Mouse (Mus musculus) limb, embryonic 13.5 days (tissue): ENCODE results near the gene 3110082I17Rik. TPM values are rescaled to one million over a fixed set of nuclear protein-coding genes. Genes with fewer than 3 reads are reported as not detected.

Experiments used
- ATAC-seq: fragments of 200-750 bp; cut with Nextera tagmentation; 2 replicates; pipeline ENCODE4 v1.8.0; 2017; ENCODE audit warnings: low read depth, moderate number of reproducible peaks, moderate TSS enrichment; ENCODE audit not compliant: low FRiP score
- H3K27ac ChIP-seq: fragments of 300-500 bp; sonication (generic); 2 replicates; pipeline ENCODE4 v1.5.1; 2015; ENCODE audit warnings: inconsistent platforms, mild to moderate bottlenecking, moderate library complexity
- H3K27me3 ChIP-seq: fragments of 300-500 bp; sonication (generic); 2 replicates; pipeline ENCODE4 v1.6.1; 2015; ENCODE audit warnings: mild to moderate bottlenecking, inconsistent platforms
- H3K36me3 ChIP-seq: fragments of 300-500 bp; sonication (generic); 2 replicates; pipeline ENCODE4 v1.6.1; 2015; ENCODE audit warnings: inconsistent platforms, mild to moderate bottlenecking, moderate library complexity
- H3K4me1 ChIP-seq: fragments of 300-500 bp; sonication (generic); 2 replicates; pipeline ENCODE4 v1.6.1; 2015; ENCODE audit warnings: inconsistent platforms
- H3K4me2 ChIP-seq: fragments of 300-500 bp; sonication (generic); replicated peaks from 2 replicates; pipeline ENCODE4 v1.6.1; 2015; ENCODE audit warnings: inconsistent platforms, mild to moderate bottlenecking, moderate library complexity
- H3K4me3 ChIP-seq: fragments of 300-500 bp; sonication (generic); 2 replicates; pipeline ENCODE4 v1.5.1; 2015; ENCODE audit warnings: moderate library complexity, mild to moderate bottlenecking, inconsistent platforms
- H3K9ac ChIP-seq: fragments of 300-500 bp; sonication (generic); 2 replicates; pipeline ENCODE4 v1.6.1; 2015; ENCODE audit warnings: mild to moderate bottlenecking, inconsistent platforms
- H3K9me3 ChIP-seq: fragments of 300-500 bp; sonication (generic); 2 replicates; pipeline ENCODE4 v1.6.1; 2016; ENCODE audit warnings: inconsistent platforms
- WGBS: fragments of 180-500 bp; shearing (Covaris S2); methylation state at CpG from one replicate; pipeline ENCODE4 v1.1.7; 2015; 5-methylcytosine and 5-hydroxymethylcytosine counted together
- polyA plus RNA-seq: library from polyadenylated mRNA; unstranded; fragments of >200 nt; fragmentation: Nextera tagmentation; extraction: Ambion mirVana; gene quantifications from 2 replicates; pipeline ENCODE4 v1.2.1, GENCODE M21; 2015

The 3110082I17Rik gene
- polyA plus RNA-seq, 1 experiment from 2014 or later = 32.6 TPM

DNA sequence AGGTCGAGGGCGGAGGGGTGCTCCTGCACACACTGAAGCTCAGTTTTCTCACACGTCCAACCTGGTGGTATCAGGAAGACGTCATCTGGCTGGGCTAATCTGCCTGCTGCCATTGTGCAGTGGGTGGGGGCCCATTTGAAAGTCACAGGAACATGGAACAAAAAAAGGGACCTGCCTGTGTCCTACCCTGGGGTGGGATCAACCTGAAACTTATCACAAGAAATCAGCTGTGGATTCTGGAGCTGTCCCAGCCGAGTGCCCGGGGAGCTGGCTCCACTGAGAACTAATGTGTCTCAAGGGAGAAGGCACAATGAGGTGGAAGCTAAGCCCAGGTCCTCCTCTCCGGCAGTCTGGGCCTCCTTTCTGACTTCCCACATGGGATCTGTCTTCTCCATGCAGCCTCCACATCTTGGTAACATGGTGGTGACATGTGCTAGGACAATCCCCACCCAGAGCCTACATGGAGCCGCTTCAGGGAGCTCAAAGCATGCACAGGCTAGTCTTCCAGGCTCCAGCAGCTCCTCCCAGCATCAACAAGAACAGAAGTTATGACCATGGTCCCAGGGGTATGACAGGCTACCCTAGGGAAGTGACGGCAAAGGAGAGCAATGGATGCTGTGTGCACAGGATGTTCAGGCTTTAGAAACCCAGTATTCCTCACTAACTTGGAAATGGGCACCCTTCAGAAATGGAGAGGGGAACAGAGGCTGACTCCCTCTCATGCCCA is 26.3 kb downstream of the 3110082I17Rik start:
- Histone ChIP-seq H3K36me3 (peaks cover 5% of the 10 kb centered on the region; the same call in 1 of the 2 replicates), H3K4me3 (no peak overlapping the region), H3K4me1 (peaks cover 45% of the 10 kb centered on the region), H3K27me3 (no peaks in the 10 kb centered on the region), H3K9me3 (no peaks in the 10 kb centered on the region), H3K4me2 (no peak overlapping the region), H3K27ac (no peak overlapping the region), H3K9ac (no peak overlapping the region)
- no peak for ATAC-seq
- 80% methylated on average over 9 of the region's 9 CpGs for WGBS

DNA sequence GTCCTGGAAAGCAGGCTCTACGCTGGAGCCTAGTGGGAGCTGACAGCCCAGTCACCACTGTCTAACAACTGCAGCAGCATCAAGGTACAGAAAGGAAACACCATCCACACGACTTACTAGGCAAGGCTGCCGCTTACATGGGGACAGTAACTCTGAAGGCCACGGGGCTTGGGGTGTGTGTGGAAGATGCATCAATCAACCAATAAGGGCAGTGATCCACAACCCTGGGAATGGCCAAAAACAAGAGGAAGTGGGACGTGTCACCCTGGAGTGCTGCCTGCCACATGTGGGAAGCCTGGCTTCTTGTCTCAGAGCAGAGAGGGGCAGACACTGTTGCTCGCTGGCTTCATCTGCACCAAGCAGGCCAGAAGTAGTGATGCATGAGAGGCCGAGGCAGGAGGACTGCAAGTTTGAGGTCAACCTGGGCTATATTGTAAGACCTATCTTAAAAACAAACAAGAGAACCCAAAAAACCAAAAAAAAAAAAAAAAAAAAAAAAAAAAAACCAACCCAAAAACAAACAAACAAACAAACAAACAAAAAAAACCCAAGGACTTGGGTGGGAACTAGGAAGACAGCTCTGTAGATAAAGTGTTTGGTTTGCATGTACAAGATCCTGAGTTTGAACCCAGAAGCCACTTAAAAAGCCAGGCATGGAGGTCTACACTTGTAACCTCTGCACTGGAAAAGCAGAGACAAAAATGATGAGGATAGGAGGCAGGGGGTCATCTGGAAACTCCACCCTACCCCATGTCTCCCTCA is 27.4 kb downstream of the 3110082I17Rik start:
- Histone ChIP-seq H3K36me3 (peaks cover 7% of the 10 kb centered on the region; the same call in 1 of the 2 replicates), H3K9ac (no peak overlapping the region), H3K4me2 (no peak overlapping the region), H3K4me1 (peaks cover 50% of the 10 kb centered on the region), H3K27ac (no peak overlapping the region), H3K4me3 (no peak overlapping the region), H3K9me3 (no peaks in the 10 kb centered on the region), H3K27me3 (no peaks in the 10 kb centered on the region)
- WGBS = 61% methylated on average over 7 of the region's 7 CpGs
- ATAC-seq = no peak

DNA sequence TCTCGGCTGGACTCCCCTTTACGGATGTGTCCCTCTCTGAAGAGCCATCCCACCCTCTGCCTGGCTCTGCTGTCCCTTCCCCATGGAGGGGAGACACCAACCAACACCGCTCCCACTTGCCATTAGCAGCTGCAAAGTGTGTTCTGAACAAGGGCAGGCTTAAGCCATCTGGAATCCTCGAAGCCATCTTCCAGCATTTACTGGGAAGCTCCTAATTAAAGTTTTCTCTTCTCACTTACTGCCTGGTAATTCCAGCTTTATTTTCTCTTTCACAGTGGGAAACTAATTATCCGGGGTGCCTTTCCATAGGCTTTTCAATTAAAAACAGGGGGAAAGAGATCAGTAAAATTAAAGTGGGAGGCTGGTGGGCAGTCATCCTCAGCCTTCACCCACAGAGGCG is 28.0 kb downstream of the 3110082I17Rik start:
- H3K27ac ChIP-seq = no peak overlapping the region
- peaks cover 7% of the 10 kb centered on the region; the same call in 1 of the 2 replicates for H3K36me3 ChIP-seq
- H3K4me2 ChIP-seq = no peak overlapping the region
- peaks cover 52% of the 10 kb centered on the region for H3K4me1 ChIP-seq
- H3K9ac ChIP-seq = no peak overlapping the region
- ATAC-seq = no peak
- H3K9me3 ChIP-seq = no peaks in the 10 kb centered on the region
- no peaks in the 10 kb centered on the region for H3K27me3 ChIP-seq
- no peak overlapping the region for H3K4me3 ChIP-seq
- WGBS = 52% methylated on average over 6 of the region's 6 CpGs

DNA sequence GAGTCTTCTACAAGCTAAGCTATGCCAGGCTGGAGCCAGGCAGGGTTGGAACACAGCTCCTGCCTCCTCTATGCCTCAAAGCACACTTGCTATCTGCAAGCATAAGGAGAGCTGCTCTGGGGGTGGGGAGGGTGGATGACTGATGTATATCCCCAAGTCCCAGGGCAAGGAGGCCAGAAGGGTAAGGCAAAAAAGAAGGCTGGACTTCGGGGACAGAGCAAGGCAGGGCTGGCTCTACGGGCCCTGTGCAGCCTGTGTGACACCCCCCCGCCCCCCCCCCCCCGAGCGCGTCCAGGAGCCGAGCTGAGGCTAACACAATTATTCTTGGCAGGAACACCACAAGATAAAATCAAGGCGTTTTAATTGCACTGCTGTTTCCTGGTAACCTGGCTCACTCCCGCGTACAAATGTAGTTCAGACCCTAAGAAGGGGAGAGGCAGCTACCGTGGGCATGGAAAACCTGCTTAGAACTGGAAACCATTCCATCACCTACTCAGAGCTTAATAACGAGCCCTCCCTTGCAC is 30.4 kb downstream of the 3110082I17Rik start:
- no peaks in the 10 kb centered on the region for H3K9me3 ChIP-seq
- no peak overlapping the region for H3K27ac ChIP-seq
- 27% methylated on average over 12 of the region's 12 CpGs for WGBS
- H3K27me3 ChIP-seq = no peaks in the 10 kb centered on the region
- no peak overlapping the region for H3K4me2 ChIP-seq
- H3K36me3 ChIP-seq = peaks cover 2% of the 10 kb centered on the region; the same call in 1 of the 2 replicates
- peak overlapping the region; percentile 4; the same call in 1 of the 2 replicates for H3K9ac ChIP-seq
- peaks cover 53% of the 10 kb centered on the region for H3K4me1 ChIP-seq
- no peak overlapping the region for H3K4me3 ChIP-seq
- no peak for ATAC-seq

GRCm38 (mm10) chr5:139427989-139428388 is 32.3 kb downstream of the 3110082I17Rik start:
- WGBS = 76% methylated on average over 9 of the region's 9 CpGs
- Histone ChIP-seq H3K4me3 (no peak overlapping the region), H3K4me2 (no peak overlapping the region), H3K27ac (no peak overlapping the region), H3K9me3 (no peaks in the 10 kb centered on the region), H3K4me1 (peaks cover 60% of the 10 kb centered on the region), H3K9ac (no peak overlapping the region), H3K27me3 (no peaks in the 10 kb centered on the region), H3K36me3 (peaks cover 2% of the 10 kb centered on the region; the same call in 1 of the 2 replicates)
- ATAC-seq = no peak

- Histone ChIP-seq H3K27me3 (no peaks in the 10 kb centered on the region), H3K27ac (no peak overlapping the region), H3K9ac (no peak overlapping the region), H3K4me3 (no peak overlapping the region), H3K36me3 (peaks cover 2% of the 10 kb centered on the region; the same call in 1 of the 2 replicates), H3K9me3 (no peaks in the 10 kb centered on the region), H3K4me1 (peaks cover 70% of the 10 kb centered on the region), H3K4me2 (no peak overlapping the region)
- ATAC-seq = no peak
- WGBS = 93% methylated on average over 9 of the region's 9 CpGs
These were observed 33.3 kb downstream of the 3110082I17Rik start for GRCm38 (mm10) chr5:139427001-139427400.

- no peak for ATAC-seq
- no peak overlapping the region for H3K9ac ChIP-seq
- H3K4me2 ChIP-seq = no peak overlapping the region
- H3K36me3 ChIP-seq = peaks cover 2% of the 10 kb centered on the region; the same call in 1 of the 2 replicates
- H3K4me1 ChIP-seq = peaks cover 58% of the 10 kb centered on the region
- H3K4me3 ChIP-seq = no peak overlapping the region
- H3K27me3 ChIP-seq = no peaks in the 10 kb centered on the region
- no peaks in the 10 kb centered on the region for H3K9me3 ChIP-seq
- WGBS = 55% methylated on average over 9 of the region's 9 CpGs
- H3K27ac ChIP-seq = peak overlapping the region; percentile 22; the same call in 1 of the 2 replicates
These were observed 35.1 kb downstream of the 3110082I17Rik start for GRCm38 (mm10) chr5:139425198-139425597.

DNA sequence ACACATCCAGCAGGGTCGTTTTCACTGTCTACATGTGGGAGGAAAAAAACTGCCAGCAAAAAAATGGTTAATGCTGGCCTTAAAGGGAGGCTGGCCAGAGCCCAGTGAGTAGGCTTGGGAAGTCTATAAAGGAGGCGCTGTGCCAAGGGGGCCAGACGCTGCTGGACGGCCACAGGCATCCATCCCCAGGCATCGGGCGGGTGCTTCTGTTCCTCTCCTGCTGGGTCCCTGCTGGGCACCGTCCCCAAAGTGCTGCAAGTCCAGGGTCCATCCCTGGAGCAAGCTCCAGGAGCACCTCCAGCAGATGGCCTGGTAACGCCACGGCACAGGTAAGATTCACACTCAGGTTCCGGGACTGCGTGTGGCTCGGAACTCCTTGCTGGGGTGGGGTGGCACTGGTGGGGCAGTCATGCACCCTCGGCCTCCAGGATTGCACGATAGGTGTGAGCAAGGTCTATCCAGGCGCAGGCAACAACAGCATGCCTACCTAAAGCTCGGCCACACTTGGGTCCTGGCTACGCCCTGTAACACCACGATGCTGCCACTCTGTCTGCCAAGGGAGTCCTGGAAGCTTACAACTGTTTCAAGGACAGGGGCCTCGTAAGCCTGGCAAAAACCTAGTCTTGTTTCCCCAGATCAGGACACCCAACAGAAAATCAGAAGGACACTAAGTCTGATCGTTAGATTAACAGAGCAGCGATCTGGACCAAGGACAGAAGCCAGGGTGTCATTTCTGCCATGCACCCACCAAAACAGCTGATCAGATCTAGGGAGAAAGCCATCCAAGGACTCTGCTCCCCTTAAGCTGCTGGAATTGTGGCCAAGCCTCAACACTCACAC is 37.1 kb downstream of the 3110082I17Rik start, which contains the start of gene Gper1:
TSS of gene Gper1 (plus strand) at position 126 of the 840 bp plus-strand sequence.
- Histone ChIP-seq H3K27ac (peak within 1 kb of the TSS; percentile 61; the same call in 1 of the 2 replicates), H3K36me3 (no peaks in the 10 kb centered on the region; the same call in 1 of the 2 replicates), H3K4me1 (peaks cover 56% of the 10 kb centered on the region), H3K4me3 (peak within 1 kb of the TSS; percentile 37), H3K27me3 (no peaks in the 10 kb centered on the region), H3K4me2 (peak within 1 kb of the TSS; percentile 60), H3K9me3 (no peaks in the 10 kb centered on the region), H3K9ac (peak within 1 kb of the TSS; percentile 70)
- 42% methylated on average over 21 of the region's 21 CpGs for WGBS
- no peak; the same call in 1 of the 2 replicates for ATAC-seq

- Histone ChIP-seq H3K4me2 (no peak overlapping the region), H3K4me1 (peaks cover 43% of the 10 kb centered on the region), H3K27ac (peak overlapping the region; percentile 28; the same call in 1 of the 2 replicates), H3K27me3 (no peaks in the 10 kb centered on the region), H3K9ac (0 out of 2 replicates have a peak overlapping the region, but pooled peaks have one; percentile 20), H3K4me3 (no peak overlapping the region), H3K36me3 (peaks cover 15% of the 10 kb centered on the region; the same call in 1 of the 2 replicates), H3K9me3 (no peaks in the 10 kb centered on the region; the same call in 1 of the 2 replicates)
- WGBS = 16% methylated on average over 3 of the region's 3 CpGs
- peak; percentile 35 for ATAC-seq
These were observed 41.7 kb downstream of the 3110082I17Rik start for GRCm38 (mm10) chr5:139418633-139419032.

- Histone ChIP-seq H3K9me3 (no peaks in the 10 kb centered on the region; the same call in 1 of the 2 replicates), H3K4me3 (no peak overlapping the region), H3K4me1 (peaks cover 43% of the 10 kb centered on the region), H3K27me3 (no peaks in the 10 kb centered on the region), H3K9ac (no peak overlapping the region), H3K36me3 (peaks cover 15% of the 10 kb centered on the region; the same call in 1 of the 2 replicates), H3K27ac (peak overlapping the region; percentile 28; the same call in 1 of the 2 replicates), H3K4me2 (no peak overlapping the region)
- WGBS = 83% methylated on average over 2 of the region's 2 CpGs
- no peak for ATAC-seq
These were observed 42.2 kb downstream of the 3110082I17Rik start for GRCm38 (mm10) chr5:139418110-139418509.

GRCm38 (mm10) chr5:139417480-139417879 is 42.8 kb downstream of the 3110082I17Rik start:
- Histone ChIP-seq H3K27ac (no peak overlapping the region), H3K4me3 (no peak overlapping the region), H3K27me3 (no peaks in the 10 kb centered on the region), H3K36me3 (peaks cover 15% of the 10 kb centered on the region; the same call in 1 of the 2 replicates), H3K9ac (no peak overlapping the region), H3K4me2 (no peak overlapping the region), H3K9me3 (no peaks in the 10 kb centered on the region; the same call in 1 of the 2 replicates), H3K4me1 (peaks cover 40% of the 10 kb centered on the region)
- ATAC-seq = no peak
- WGBS = 93% methylated on average over 3 of the region's 3 CpGs
